Mouse (Mus musculus) CH12.LX (cell line): ENCODE measurements at regions not wholly inside any gene's neighbourhood (a gene's known extent, or its start where the extent isn't known, plus 50 kb on each side); places are given as distances from the start of the nearest gene placed in this dataset.
A peak's percentile ranks its signal among the peaks of the same experiment; 100 is the strongest.

Experiments
- DNase-seq: peaks from one replicate; pipeline ENCODE4 v3.0.0-alpha.2; 2013; ENCODE audit errors: extremely low read depth
- H3K27ac ChIP-seq: 2 replicates; pipeline ENCODE4 v1.5.1; 2012; ENCODE audit warnings: low read depth, mild to moderate bottlenecking, control low read depth, moderate library complexity; ENCODE audit not compliant: insufficient read depth
- H3K27me3 ChIP-seq: replicated peaks from 2 replicates; pipeline ENCODE3; 2012; ENCODE audit warnings: inconsistent platforms
- H3K36me3 ChIP-seq, 2 experiments: replicated peaks in 1 of 2; 2 replicates each; pipeline versions ENCODE3 to v1.6.1; 2012; ENCODE audit warnings: inconsistent platforms in 1 of 2, low read length in 1 of 2, mild to moderate bottlenecking in 1 of 2, mixed read lengths in 1 of 2, moderate library complexity in 1 of 2; ENCODE audit not compliant: control insufficient read depth in 1 of 2, insufficient read depth in 1 of 2
- H3K4me1 ChIP-seq, 2 experiments: 2 replicates each; pipeline ENCODE4 v1.6.1; 2012; ENCODE audit warnings: inconsistent platforms in 1 of 2, moderate library complexity in 1 of 2; ENCODE audit not compliant: insufficient read depth in 2 of 2, control insufficient read depth in 1 of 2
- H3K4me2 ChIP-seq: 2 replicates; pipeline ENCODE4 v1.6.1; 2012; ENCODE audit warnings: low read depth, mild to moderate bottlenecking, control low read depth; ENCODE audit not compliant: poor library complexity, insufficient read depth, severe bottlenecking
- H3K4me3 ChIP-seq, 3 experiments: fragments of 150-350 bp in 1 of 3; sonication (generic) in 1 of 3; replicated peaks in 1 of 3; 2 replicates each; pipeline versions ENCODE3 to v1.5.1; 2011 to 2012; ENCODE audit warnings: low read depth in 2 of 3, low read length in 2 of 3, mild to moderate bottlenecking in 2 of 3, moderate library complexity in 2 of 3, control low read depth in 1 of 3, improper control_type of control experiment in 1 of 3, inconsistent platforms in 1 of 3, mixed read lengths in 1 of 3; ENCODE audit not compliant: poor library complexity in 1 of 3
- H3K79me2 ChIP-seq: replicated peaks from 2 replicates; pipeline ENCODE4 v1.6.1; 2012; ENCODE audit warnings: mild to moderate bottlenecking, moderate library complexity; ENCODE audit not compliant: control insufficient read depth, poor library complexity, insufficient read depth, severe bottlenecking; ENCODE audit errors: extremely low read depth
- H3K9ac ChIP-seq: 2 replicates; pipeline ENCODE4 v1.6.1; 2012; ENCODE audit warnings: low read depth, mild to moderate bottlenecking, control low read depth, moderate library complexity; ENCODE audit not compliant: insufficient read depth
- H3K9me3 ChIP-seq: replicated peaks from 2 replicates; pipeline ENCODE3; 2012; ENCODE audit warnings: low read length, inconsistent platforms, mixed read lengths
- BHLHE40 ChIP-seq: IDR thresholded peaks from 2 replicates; pipeline ENCODE4 v1.6.1; 2011; ENCODE audit warnings: mild to moderate bottlenecking, low read depth, low read length, improper control_type of control experiment
- CHD1 ChIP-seq: IDR thresholded peaks from 2 replicates; pipeline ENCODE4 v1.6.1; 2012; ENCODE audit warnings: low read depth, low read length, improper control_type of control experiment, inconsistent platforms
- CTCF ChIP-seq, 2 experiments: IDR thresholded peaks in 1 of 2; conservative IDR thresholded peaks in 1 of 2; 2 replicates each; pipeline ENCODE4 v1.5.1; 2011 to 2012; ENCODE audit warnings: low read depth in 2 of 2, low read length in 2 of 2, improper control_type of control experiment in 1 of 2, inconsistent platforms in 1 of 2, mild to moderate bottlenecking in 1 of 2, moderate library complexity in 1 of 2
- EP300 ChIP-seq: IDR thresholded peaks from 2 replicates; pipeline ENCODE4 v1.6.1; 2011; ENCODE audit warnings: low read length, improper control_type of control experiment
- ETS1 ChIP-seq: conservative IDR thresholded peaks from 2 replicates; pipeline ENCODE4 v1.6.1; 2012; ENCODE audit warnings: low read depth, mild to moderate bottlenecking, inconsistent platforms, low read length, improper control_type of control experiment, moderate library complexity
- GABPA ChIP-seq: IDR thresholded peaks from 2 replicates; pipeline ENCODE4 v1.6.1; 2012; ENCODE audit warnings: low read depth, low read length, improper control_type of control experiment, inconsistent platforms; ENCODE audit not compliant: insufficient replicate concordance
- HCFC1 ChIP-seq: IDR thresholded peaks from 2 replicates; pipeline ENCODE4 v1.6.1; 2012; ENCODE audit warnings: low read depth, mild to moderate bottlenecking, inconsistent platforms, low read length, improper control_type of control experiment
- JUN ChIP-seq: IDR thresholded peaks from 2 replicates; pipeline ENCODE4 v1.6.1; 2011; ENCODE audit warnings: low read depth, mild to moderate bottlenecking, low read length, improper control_type of control experiment, moderate library complexity; ENCODE audit not compliant: insufficient read depth
- MAFK ChIP-seq: IDR thresholded peaks from 2 replicates; pipeline ENCODE4 v1.6.1; 2011; ENCODE audit warnings: low read length, improper control_type of control experiment; ENCODE audit not compliant: insufficient replicate concordance
- MAZ ChIP-seq: IDR thresholded peaks from 2 replicates; pipeline ENCODE4 v1.6.1; 2012; ENCODE audit warnings: low read depth, mild to moderate bottlenecking, inconsistent platforms, low read length, improper control_type of control experiment, moderate library complexity
- MYC ChIP-seq: IDR thresholded peaks from 2 replicates; pipeline ENCODE4 v1.6.1; 2011; ENCODE audit warnings: low read depth, mild to moderate bottlenecking, improper control_type of control experiment, low read length
- PAX5 ChIP-seq: IDR thresholded peaks from 2 replicates; pipeline ENCODE4 v1.6.1; 2012; ENCODE audit warnings: low read length, inconsistent platforms, mixed read lengths
- RAD21 ChIP-seq: IDR thresholded peaks from 2 replicates; pipeline ENCODE4 v1.6.1; 2011; ENCODE audit warnings: low read depth, mild to moderate bottlenecking, low read length, improper control_type of control experiment, moderate library complexity
- USF1 ChIP-seq: IDR thresholded peaks from 2 replicates; pipeline ENCODE4 v1.6.1; 2014; ENCODE audit warnings: low read depth, mild to moderate bottlenecking, inconsistent platforms, low read length, improper control_type of control experiment
- USF2 ChIP-seq: conservative IDR thresholded peaks from 2 replicates; pipeline ENCODE4 v1.6.1; 2011; ENCODE audit warnings: low read depth, low read length, improper control_type of control experiment
- ZNF384 ChIP-seq: IDR thresholded peaks from 2 replicates; pipeline ENCODE4 v1.6.1; 2012; ENCODE audit warnings: low read depth, low read length, improper control_type of control experiment, inconsistent platforms
- dilution Hi-C: fragments of 300-500 bp; cut with MboI; formaldehyde crosslinking; loops from 2 replicates; pipeline ENCODE4 v1.14.3; 2020; ENCODE audit warnings: low sequenced_read_pairs; ENCODE audit not compliant: extremely low pct_unique_long_range_greater_than_20kb, extremely low pct_ligation_motif_present
- in situ Hi-C: fragments of 300-500 bp; cut with MboI; formaldehyde crosslinking; loops from 3 replicates; pipeline ENCODE4 v1.14.3; 2019; ENCODE audit warnings: low sequenced_read_pairs, low pct_ligation_motif_present, low pct_unique_long_range_greater_than_20kb, mixed read lengths

DNA sequence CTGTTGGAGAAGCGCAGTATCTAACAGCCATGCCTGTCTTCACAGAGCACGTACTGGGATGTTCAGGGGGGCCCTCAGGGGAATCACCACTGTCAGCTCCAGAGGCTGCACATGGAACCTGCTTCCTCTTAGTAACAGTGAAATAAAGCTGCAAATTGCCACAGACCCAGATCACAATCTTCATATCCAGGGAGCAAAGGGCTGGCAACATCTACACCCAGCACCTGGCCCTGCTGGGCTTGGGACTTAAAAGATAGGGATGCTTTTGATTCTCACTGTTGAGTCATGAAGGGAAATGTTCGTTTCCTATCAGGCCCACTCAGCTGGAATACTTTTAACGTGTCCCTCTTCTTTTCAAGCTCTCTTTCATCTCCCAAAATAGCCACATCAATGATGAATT lies 322.4 kb upstream of the Trib2 start:
- Histone ChIP-seq H3K4me3 (no peak overlapping the region), H3K9ac (no peak overlapping the region), H3K4me1 (peaks cover 3 to 35% of the 10 kb centered on the region in 2 experiments; a peak in 3 of 4 replicates), H3K27ac (no peak overlapping the region), H3K9me3 (no peaks in the 10 kb centered on the region), H3K36me3 (no peaks in the 10 kb centered on the region), H3K79me2 (no peaks in the 10 kb centered on the region), H3K27me3 (no peaks in the 10 kb centered on the region), H3K4me2 (no peak overlapping the region)
- dilution Hi-C loops = no loop called here
- no peak for DNase-seq
- in situ Hi-C loops = no loop called here
- no peak for TF ChIP-seq CHD1
- TF ChIP-seq GABPA = no peak
- no peak for TF ChIP-seq EP300
- no peak for TF ChIP-seq ZNF384
- no peak for TF ChIP-seq MAFK
- no peak for TF ChIP-seq PAX5

DNA sequence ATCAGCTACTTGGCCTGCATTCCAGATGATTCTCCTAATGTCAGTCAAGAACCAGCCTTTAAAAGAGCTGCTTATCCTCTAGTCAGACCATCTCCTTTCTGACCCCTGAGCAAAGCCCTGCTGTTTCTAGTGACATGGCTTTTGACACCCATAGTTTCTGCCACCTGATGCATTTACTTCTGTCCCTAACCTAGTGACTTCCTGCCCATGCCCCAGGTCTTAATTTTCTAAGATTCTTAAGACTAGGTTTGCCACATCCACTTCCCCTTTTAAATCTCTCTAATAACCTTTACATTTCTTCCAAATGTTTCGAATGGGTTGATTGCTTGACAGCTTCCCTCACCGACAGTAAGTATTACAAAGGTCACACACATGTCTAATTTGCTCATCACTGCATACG lies 321.1 kb upstream of the Trib2 start:
- no peaks in the 10 kb centered on the region for H3K36me3 ChIP-seq
- in situ Hi-C loops (no loop called here), dilution Hi-C loops (no loop called here)
- H3K79me2 ChIP-seq = no peaks in the 10 kb centered on the region
- H3K4me3 ChIP-seq = no peak overlapping the region
- no peak overlapping the region for H3K9ac ChIP-seq
- H3K9me3 ChIP-seq = no peaks in the 10 kb centered on the region
- H3K4me2 ChIP-seq = no peak overlapping the region
- no peak overlapping the region for H3K27ac ChIP-seq
- no peaks in the 10 kb centered on the region for H3K27me3 ChIP-seq
- peaks cover 10 to 47% of the 10 kb centered on the region in 2 experiments for H3K4me1 ChIP-seq
- TF ChIP-seq HCFC1 (no peak), PAX5 (no peak)
- DNase-seq = no peak

DNA sequence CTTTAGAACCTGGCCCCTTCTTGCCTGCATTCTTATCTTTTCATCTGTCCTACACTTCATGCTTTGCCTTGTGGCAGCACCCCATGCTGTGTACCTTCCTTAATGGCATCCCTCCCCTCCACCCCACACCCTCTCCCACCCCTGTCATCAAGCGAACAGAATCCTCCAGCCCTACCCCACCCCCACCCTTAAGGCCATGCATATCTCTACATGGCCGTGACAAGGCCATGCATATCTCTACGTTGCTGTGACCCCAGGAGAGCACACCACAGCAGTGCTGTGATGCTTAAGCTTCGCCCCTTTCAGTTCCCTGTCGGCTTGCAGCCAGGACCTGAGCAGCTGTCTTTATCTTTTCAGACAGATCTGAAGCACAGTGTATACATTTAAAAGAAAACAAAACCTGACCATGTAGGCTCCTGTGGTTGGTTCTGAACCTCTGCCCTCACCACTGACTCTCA lies 319.5 kb upstream of the Trib2 start:
- DNase-seq = peak; percentile 60
- dilution Hi-C loops = no loop called here
- Histone ChIP-seq H3K4me2 (no peak overlapping the region), H3K79me2 (no peaks in the 10 kb centered on the region), H3K9me3 (no peaks in the 10 kb centered on the region), H3K27me3 (no peaks in the 10 kb centered on the region), H3K27ac (no peak overlapping the region), H3K4me1 (peaks cover 10 to 55% of the 10 kb centered on the region in 2 experiments), H3K9ac (no peak overlapping the region), H3K36me3 (no peaks in the 10 kb centered on the region), H3K4me3 (no peak overlapping the region)
- TF ChIP-seq USF2 = no peak
- TF ChIP-seq USF1 = no peak
- no peak for TF ChIP-seq MYC
- TF ChIP-seq RAD21 = no peak
- TF ChIP-seq JUN = no peak
- no peak for TF ChIP-seq MAZ
- TF ChIP-seq ETS1 = peak; percentile 27; the same call in 1 of the 2 replicates
- peak; percentile 15; the same call in 1 of the 2 replicates for TF ChIP-seq EP300
- peak; percentile 29; the same call in 1 of the 2 replicates for TF ChIP-seq BHLHE40
- TF ChIP-seq CTCF (conservative IDR thresholded peaks at IDR 0.05 in 1 of 2, IDR thresholded peaks at IDR 0.05 in 1 of 2; ENCODE audit: low read depth in 2 of 2, low read length in 2 of 2) = no peak
- in situ Hi-C loops = no loop called here
